Mouse (Mus musculus) lung, adult 2 months (tissue): ENCODE results near the gene Mnt.

Experiments used
- CTCF ChIP-seq: fragments of 200-500 bp; IDR thresholded peaks from 2 replicates; pipeline ENCODE4 v1.5.1; 2011; ENCODE audit warnings: mild to moderate bottlenecking, low read length, control low read depth; ENCODE audit not compliant: insufficient read depth
- POLR2A ChIP-seq: fragments of 200-500 bp; IDR thresholded peaks from 2 replicates; pipeline ENCODE4 v1.6.1; 2011; ENCODE audit warnings: low read depth, mild to moderate bottlenecking, control low read depth, low read length, borderline replicate concordance; ENCODE audit errors: extremely low read depth

DNA sequence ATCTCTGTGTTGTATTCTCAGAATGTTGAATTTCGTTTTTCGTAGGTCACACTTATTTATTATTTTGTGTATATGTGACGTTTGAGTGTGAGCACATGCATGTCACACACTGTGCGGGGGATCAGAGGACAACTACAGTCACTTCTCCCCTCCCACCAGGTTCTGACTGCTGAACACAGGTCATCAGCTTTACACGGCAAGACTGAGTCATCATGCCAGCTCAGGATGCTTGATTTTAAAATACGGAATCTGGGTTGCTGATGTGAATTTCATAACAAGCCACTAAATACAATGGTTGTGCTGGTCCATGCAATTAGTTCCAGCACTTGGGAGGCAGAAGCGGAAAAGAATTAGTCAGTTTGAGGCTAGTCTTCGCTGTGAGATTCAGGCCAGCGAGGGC, 50.3 kb downstream of the Mnt start:
- TF ChIP-seq CTCF (no peak), POLR2A (no peak)
